Comparison of ENCODE assay signal across 26 mouse cellular contexts in the genomic region with DNA sequence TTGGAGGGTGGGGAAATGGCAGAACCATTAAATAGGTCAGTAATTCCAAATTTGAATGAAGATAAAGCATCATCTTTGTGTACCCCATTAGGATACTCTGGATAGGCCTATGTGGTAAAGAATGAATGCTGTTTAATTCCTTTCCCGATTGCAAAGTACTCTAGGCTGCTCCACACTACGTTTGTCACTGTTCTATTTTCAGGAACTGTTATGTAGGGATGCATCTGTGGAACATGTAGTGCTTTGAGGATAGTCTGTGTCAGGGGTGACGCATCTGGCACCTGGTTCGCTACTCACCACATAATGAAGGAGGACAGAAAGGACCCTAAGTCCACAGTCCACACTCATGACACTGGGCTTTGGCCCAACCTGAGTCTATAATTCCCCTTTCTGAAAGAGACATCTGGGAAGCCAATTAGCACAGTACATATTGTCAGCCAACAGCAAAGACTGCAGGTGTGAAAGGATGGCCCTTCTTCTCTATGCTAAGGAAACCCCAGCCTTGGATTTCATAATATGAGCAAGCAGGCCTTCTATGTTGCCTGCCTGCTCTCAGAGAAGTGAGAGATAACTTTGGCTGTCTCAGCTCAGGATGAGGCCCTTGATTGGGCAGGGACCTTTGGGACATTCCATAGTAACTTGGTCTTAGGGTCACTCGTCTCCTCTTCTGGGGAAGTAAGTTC.
"Had no signal": no experiment of that assay in that cellular context is flagged by ENCODE, and none has a peak within 500 bp of the region (broad histone marks: within the 10 kb centered on the region; RNA-seq: fewer than 3 reads in every experiment).

No protein-coding gene starts in this region.

- H3K4me3 ChIP-seq: heart, adult 2 months; heart, embryonic 13.5 days; heart, embryonic 15.5 days; hindbrain, embryonic 13.5 days; intestine, embryonic 15.5 days; layer of hippocampus, adult 2 months; left cerebral cortex, adult 2 months; limb, embryonic 13.5 days; liver, embryonic 13.5 days; liver, embryonic 15.5 days had no signal

- H3K27me3 ChIP-seq: heart, embryonic 13.5 days; heart, embryonic 15.5 days; hindbrain, embryonic 13.5 days; intestine, embryonic 15.5 days; limb, embryonic 13.5 days; liver, embryonic 13.5 days; liver, embryonic 15.5 days had no signal

- ATAC-seq: hindbrain, embryonic 16.5 days; inflammation-experienced regulatory T-cells, adult 6 months; intestine, embryonic 15.5 days; intestine, postnatal 0 days; liver, postnatal 0 days had no signal

- H3K27ac ChIP-seq: heart, adult 2 months; heart, embryonic 13.5 days; heart, embryonic 15.5 days; hindbrain, embryonic 13.5 days; intestine, embryonic 15.5 days; layer of hippocampus, adult 2 months; left cerebral cortex, adult 2 months; limb, embryonic 13.5 days; liver, embryonic 13.5 days; liver, embryonic 15.5 days had no signal

- H3K9me3 ChIP-seq: heart, embryonic 13.5 days; heart, embryonic 15.5 days; hindbrain, embryonic 13.5 days; intestine, embryonic 15.5 days; limb, embryonic 13.5 days; liver, embryonic 13.5 days; liver, embryonic 15.5 days had no signal

- DNase-seq: gastrocnemius, postnatal 10 days; gastrocnemius, postnatal 25 days; heart, adult 2 months; heart, postnatal 14 days; heart, postnatal 4 days; kidney, adult 18-20 months; kidney, adult 8-10 months; kidney, postnatal 10 days; kidney, postnatal 25 days; kidney, postnatal 4 days; liver; liver, embryonic 13.5 days; liver, postnatal 0 days had no signal

- H3K4me1 ChIP-seq: heart, embryonic 13.5 days; heart, embryonic 15.5 days; hindbrain, embryonic 13.5 days; limb, embryonic 13.5 days; liver, embryonic 13.5 days; liver, embryonic 15.5 days had no signal

- H3K9ac ChIP-seq: heart, embryonic 13.5 days; heart, embryonic 15.5 days; hindbrain, embryonic 13.5 days; intestine, embryonic 15.5 days; limb, embryonic 13.5 days; liver, embryonic 13.5 days; liver, embryonic 15.5 days; liver, postnatal 0 days had no signal

- H3K4me2 ChIP-seq: heart, embryonic 11.5 days; heart, embryonic 13.5 days; heart, embryonic 15.5 days; hindbrain, embryonic 13.5 days; intestine, embryonic 15.5 days; limb, embryonic 13.5 days; liver, embryonic 11.5 days; liver, embryonic 13.5 days; liver, embryonic 15.5 days had no signal

- H3K36me3 ChIP-seq: heart, embryonic 13.5 days; heart, embryonic 15.5 days; hindbrain, embryonic 13.5 days; intestine, embryonic 15.5 days; limb, embryonic 13.5 days; liver, embryonic 13.5 days; liver, embryonic 15.5 days had no signal
